Mouse (Mus musculus): ENCODE results near the gene Prkcd. TPM values are rescaled to one million over a fixed set of nuclear protein-coding genes. Genes with fewer than 3 reads are reported as not detected.

The Prkcd gene
- polyA plus RNA-seq, 1 experiment: 80.6 TPM

DNA sequence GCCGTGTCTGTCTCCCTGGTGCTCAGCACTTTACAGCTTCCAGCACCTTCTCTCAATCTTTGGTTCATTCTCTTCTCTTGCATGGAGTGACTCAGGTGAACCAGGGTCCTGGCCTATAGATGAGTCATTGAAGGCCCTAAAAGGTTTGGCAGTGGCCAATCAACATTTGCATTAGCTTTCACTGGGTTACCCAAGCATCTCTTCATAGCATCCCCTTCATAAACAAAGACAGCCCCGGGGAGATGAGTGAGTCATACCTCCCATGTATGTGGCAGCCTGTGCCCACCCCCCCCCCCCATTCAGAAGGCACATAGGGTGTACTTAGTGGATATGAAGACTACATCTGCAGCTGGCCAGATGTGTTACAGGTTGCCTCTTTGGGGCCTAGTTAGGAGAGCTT lies 69.4 kb downstream of the Prkcd start:
- DNase-seq: no peak
- WGBS: 87% methylated on average over 2 of the region's 2 CpGs
- Histone ChIP-seq H3K4me3 (ENCODE audit: insufficient read depth, low read depth, low read length) (no peak overlapping the region), H3K27me3 (replicated peaks; ENCODE audit: control insufficient read depth, insufficient read depth, low read length) (no peaks in the 10 kb centered on the region), H3K36me3 (ENCODE audit: control insufficient read depth, insufficient read depth, low read length) (no peaks in the 10 kb centered on the region), H3K4me1 (ENCODE audit: control insufficient read depth, insufficient read depth, low read length) (peaks cover 21% of the 10 kb centered on the region), H3K27ac (ENCODE audit: insufficient read depth, low read depth, low read length) (no peak overlapping the region)
- no peak for TF ChIP-seq POLR2A (IDR thresholded peaks at IDR 0.05; ENCODE audit: low read depth, low read length)
- no peak for TF ChIP-seq CTCF (conservative IDR thresholded peaks at IDR 0.05; ENCODE audit: insufficient read depth, insufficient read length, low read depth, low read length)

DNA sequence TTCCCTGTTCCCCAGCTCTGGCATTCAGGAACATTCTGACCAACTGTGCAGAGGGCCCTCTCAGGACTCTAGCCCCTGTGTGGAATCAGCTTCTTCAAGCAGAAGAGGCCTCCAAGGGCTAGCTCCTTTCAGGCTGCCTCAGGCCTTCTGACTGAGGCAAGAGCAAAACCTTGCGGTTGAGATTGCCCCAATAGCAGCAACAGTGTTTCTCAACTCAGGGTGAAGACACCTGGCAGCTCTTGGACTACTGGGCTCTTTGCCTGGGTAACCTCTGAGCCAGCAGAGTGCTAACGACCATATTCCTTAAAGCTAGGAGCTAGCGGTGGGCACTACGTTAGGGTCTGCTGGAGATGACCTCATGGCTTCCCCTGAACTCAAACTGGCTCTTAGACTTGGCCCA lies 72.8 kb downstream of the Prkcd start:
- no peaks in the 10 kb centered on the region for H3K36me3 ChIP-seq (ENCODE audit: control insufficient read depth, insufficient read depth, low read length)
- peak; percentile 47 for DNase-seq
- no peak overlapping the region for H3K27ac ChIP-seq (ENCODE audit: insufficient read depth, low read depth, low read length)
- 53% methylated on average over 4 of the region's 4 CpGs for WGBS
- H3K27me3 ChIP-seq (replicated peaks; ENCODE audit: control insufficient read depth, insufficient read depth, low read length): no peaks in the 10 kb centered on the region
- H3K4me3 ChIP-seq (ENCODE audit: insufficient read depth, low read depth, low read length): no peak overlapping the region
- no peak for TF ChIP-seq POLR2A (IDR thresholded peaks at IDR 0.05; ENCODE audit: low read depth, low read length)
- TF ChIP-seq CTCF (conservative IDR thresholded peaks at IDR 0.05; ENCODE audit: insufficient read depth, insufficient read length, low read depth, low read length): no peak
- peaks cover 26% of the 10 kb centered on the region for H3K4me1 ChIP-seq (ENCODE audit: control insufficient read depth, insufficient read depth, low read length)

DNA sequence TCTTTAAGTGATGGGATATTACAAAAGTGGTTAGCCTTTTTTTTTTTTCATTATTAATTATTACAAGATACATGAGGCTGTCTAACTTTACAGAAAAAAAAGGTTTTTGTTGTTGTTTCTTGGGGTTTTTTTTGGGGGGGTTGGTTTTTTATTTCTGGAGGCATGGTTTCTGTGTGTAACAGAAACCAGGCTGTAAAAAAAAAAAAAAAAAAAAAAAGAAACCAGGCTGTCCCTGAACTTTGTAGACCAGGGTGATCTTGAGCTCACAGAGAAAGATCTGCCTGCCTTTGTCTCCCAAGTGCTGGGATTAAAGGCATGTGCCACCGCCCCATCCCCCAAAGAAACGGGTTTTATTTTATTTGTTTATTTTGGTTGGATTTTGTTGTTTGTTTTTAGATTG lies 74.0 kb downstream of the Prkcd start:
- Histone ChIP-seq H3K4me3 (ENCODE audit: insufficient read depth, low read depth, low read length) (no peak overlapping the region), H3K36me3 (ENCODE audit: control insufficient read depth, insufficient read depth, low read length) (no peaks in the 10 kb centered on the region), H3K27ac (ENCODE audit: insufficient read depth, low read depth, low read length) (no peak overlapping the region), H3K27me3 (replicated peaks; ENCODE audit: control insufficient read depth, insufficient read depth, low read length) (no peaks in the 10 kb centered on the region), H3K4me1 (ENCODE audit: control insufficient read depth, insufficient read depth, low read length) (peaks cover 25% of the 10 kb centered on the region)
- no peak for DNase-seq
- TF ChIP-seq POLR2A (IDR thresholded peaks at IDR 0.05; ENCODE audit: low read depth, low read length): no peak
- no peak for TF ChIP-seq CTCF (conservative IDR thresholded peaks at IDR 0.05; ENCODE audit: insufficient read depth, insufficient read length, low read depth, low read length)
- 95% methylated on average over 2 of the region's 2 CpGs for WGBS

DNA sequence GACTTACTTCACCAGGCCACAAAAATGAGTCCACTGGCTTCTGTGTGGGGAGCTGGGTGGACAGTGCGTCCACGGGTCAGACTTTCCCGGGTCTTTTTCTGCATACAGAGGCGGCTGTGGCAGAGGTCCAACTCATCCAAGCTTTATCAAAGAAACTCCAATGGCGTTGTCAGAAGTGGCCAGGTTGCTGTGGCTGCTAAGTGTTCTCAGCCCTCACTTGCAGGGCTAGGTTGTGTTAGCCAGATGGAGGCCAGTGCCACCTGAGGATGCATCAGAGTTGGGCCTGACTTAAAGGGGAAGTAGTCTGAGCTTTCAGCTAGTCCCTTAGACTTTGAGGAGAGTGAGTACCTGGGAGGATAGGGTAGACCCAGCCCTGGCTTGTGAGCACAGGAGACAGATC lies 74.5 kb downstream of the Prkcd start:
- WGBS: 42% methylated on average over 5 of the region's 5 CpGs
- no peak overlapping the region for H3K27ac ChIP-seq (ENCODE audit: insufficient read depth, low read depth, low read length)
- no peaks in the 10 kb centered on the region for H3K36me3 ChIP-seq (ENCODE audit: control insufficient read depth, insufficient read depth, low read length)
- no peak for TF ChIP-seq POLR2A (IDR thresholded peaks at IDR 0.05; ENCODE audit: low read depth, low read length)
- DNase-seq: no peak
- H3K27me3 ChIP-seq (replicated peaks; ENCODE audit: control insufficient read depth, insufficient read depth, low read length): no peaks in the 10 kb centered on the region
- H3K4me3 ChIP-seq (ENCODE audit: insufficient read depth, low read depth, low read length): no peak overlapping the region
- H3K4me1 ChIP-seq (ENCODE audit: control insufficient read depth, insufficient read depth, low read length): peaks cover 25% of the 10 kb centered on the region

DNA sequence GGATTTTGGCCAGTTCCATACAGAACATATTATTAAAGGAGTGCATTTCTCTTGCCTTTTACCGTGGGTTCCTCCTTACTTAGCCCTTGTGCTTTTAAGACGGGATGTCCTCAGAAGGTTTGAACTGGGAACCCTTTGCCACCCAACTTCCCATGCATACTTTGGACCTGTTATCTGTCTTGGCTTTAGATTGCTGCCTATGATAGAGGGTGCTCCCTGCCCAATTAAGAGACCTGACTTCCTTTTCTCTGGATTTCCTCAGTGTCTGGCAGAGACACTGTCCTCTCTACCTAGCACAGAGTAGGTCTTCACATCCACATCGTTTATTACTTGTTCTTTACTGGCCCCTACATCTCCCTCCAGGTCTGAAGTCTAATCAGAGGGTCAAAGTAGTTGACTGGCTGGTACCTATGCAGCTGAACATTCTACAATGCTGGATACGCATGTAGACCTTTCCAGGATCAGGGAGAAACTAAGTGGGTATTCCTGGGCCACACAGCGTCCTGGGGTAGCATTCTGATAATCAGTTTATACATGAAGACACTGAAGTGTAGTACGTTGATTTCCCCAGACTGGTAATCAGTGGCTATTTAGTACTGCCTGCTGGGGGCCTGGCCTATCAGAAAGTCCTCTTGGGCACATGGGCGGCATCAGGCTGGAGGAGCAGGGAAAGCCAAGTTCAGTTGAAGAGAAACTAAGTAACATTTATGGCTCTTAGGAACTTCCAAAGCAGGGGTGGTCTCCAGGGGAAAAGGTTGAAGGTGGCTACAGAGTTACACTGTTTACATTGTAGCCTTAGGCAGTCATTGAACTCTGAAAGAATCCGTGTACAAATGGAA lies 75.6 kb downstream of the Prkcd start:
- H3K27ac ChIP-seq (ENCODE audit: insufficient read depth, low read depth, low read length): no peak overlapping the region
- TF ChIP-seq CTCF (conservative IDR thresholded peaks at IDR 0.05; ENCODE audit: insufficient read depth, insufficient read length, low read depth, low read length): no peak
- no peak for TF ChIP-seq POLR2A (IDR thresholded peaks at IDR 0.05; ENCODE audit: low read depth, low read length)
- peak overlapping the region; percentile 72 for H3K4me3 ChIP-seq (ENCODE audit: insufficient read depth, low read depth, low read length)
- H3K36me3 ChIP-seq (ENCODE audit: control insufficient read depth, insufficient read depth, low read length): no peaks in the 10 kb centered on the region
- H3K27me3 ChIP-seq (replicated peaks; ENCODE audit: control insufficient read depth, insufficient read depth, low read length): no peaks in the 10 kb centered on the region
- peaks cover 25% of the 10 kb centered on the region for H3K4me1 ChIP-seq (ENCODE audit: control insufficient read depth, insufficient read depth, low read length)
- WGBS: 45% methylated on average over 8 of the region's 8 CpGs
- no peak for DNase-seq

DNA sequence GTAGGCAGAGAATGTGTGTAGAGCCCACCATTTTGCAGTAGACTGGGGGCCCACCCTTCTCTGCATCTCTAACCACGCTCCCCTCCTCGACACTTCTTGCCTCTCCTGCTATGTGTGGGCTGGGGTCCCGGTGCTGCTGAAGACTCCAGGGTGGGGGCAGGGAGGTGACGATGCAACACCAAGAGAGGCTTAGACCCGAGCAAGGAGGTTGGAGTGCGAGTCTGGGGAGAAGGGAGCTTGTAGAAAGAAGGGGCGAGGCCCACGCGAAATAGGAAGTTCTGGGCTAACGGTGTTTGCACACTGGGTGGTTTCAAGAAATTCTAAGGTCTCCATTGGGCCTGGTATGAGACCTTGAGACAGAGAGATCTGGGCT lies 76.2 kb downstream of the Prkcd start:
- Histone ChIP-seq H3K27ac (ENCODE audit: insufficient read depth, low read depth, low read length) (no peak overlapping the region), H3K36me3 (ENCODE audit: control insufficient read depth, insufficient read depth, low read length) (no peaks in the 10 kb centered on the region), H3K4me1 (ENCODE audit: control insufficient read depth, insufficient read depth, low read length) (peaks cover 25% of the 10 kb centered on the region), H3K27me3 (replicated peaks; ENCODE audit: control insufficient read depth, insufficient read depth, low read length) (no peaks in the 10 kb centered on the region), H3K4me3 (ENCODE audit: insufficient read depth, low read depth, low read length) (peak overlapping the region; percentile 72)
- TF ChIP-seq CTCF (conservative IDR thresholded peaks at IDR 0.05; ENCODE audit: insufficient read depth, insufficient read length, low read depth, low read length) (no peak), POLR2A (IDR thresholded peaks at IDR 0.05; ENCODE audit: low read depth, low read length) (no peak)
- WGBS: 7% methylated on average over 10 of the region's 10 CpGs
- DNase-seq: no peak

DNA sequence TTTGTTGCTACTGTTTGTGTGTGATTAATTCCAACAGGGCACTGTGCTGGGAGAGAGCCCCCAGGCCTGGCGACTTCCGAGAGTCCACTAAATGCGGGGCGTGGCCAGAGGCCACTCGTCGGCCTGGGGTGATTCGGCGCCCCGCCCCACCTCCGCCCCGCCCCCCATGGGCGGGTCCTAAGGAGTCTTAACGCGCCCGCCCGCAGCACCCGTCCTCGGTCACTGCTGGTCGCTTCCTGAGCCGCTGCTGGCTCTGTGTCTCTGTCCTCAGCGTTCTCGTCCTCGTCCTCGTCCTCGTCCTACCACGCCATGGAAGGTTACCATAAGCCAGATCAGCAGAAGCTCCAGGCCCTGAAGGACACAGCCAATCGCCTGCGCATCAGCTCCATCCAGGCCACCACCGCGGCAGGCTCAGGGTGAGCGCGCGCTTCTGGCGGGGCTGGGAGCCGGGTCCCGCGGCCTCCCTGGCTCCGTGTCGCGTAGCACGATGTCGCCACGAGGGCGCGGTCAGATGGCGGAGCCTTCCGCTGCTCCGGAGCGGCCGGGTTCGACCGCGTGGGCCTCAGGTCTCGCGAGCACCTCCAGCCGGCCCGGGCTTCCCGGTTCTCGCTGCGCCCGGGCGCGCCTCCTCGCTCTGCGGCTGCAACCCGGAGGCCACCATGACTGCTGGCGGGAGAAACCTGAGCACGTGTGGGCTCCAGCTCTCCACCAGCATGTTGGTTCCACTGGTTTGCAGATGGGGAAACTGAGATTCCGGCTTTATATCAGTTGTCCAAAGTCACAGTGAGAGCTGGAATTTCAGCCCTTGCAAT lies 76.8 kb downstream of the Prkcd start:
- WGBS: under 1% methylated on average over 69 of the region's 69 CpGs
- no peaks in the 10 kb centered on the region for H3K27me3 ChIP-seq (replicated peaks; ENCODE audit: control insufficient read depth, insufficient read depth, low read length)
- H3K4me3 ChIP-seq (ENCODE audit: insufficient read depth, low read depth, low read length): peak overlapping the region; percentile 72
- H3K36me3 ChIP-seq (ENCODE audit: control insufficient read depth, insufficient read depth, low read length): no peaks in the 10 kb centered on the region
- H3K27ac ChIP-seq (ENCODE audit: insufficient read depth, low read depth, low read length): peak overlapping the region; percentile 95
- H3K4me1 ChIP-seq (ENCODE audit: control insufficient read depth, insufficient read depth, low read length): peaks cover 25% of the 10 kb centered on the region
- peak; percentile 98 for DNase-seq
- TF ChIP-seq CTCF (conservative IDR thresholded peaks at IDR 0.05; ENCODE audit: insufficient read depth, insufficient read length, low read depth, low read length) (no peak), POLR2A (IDR thresholded peaks at IDR 0.05; ENCODE audit: low read depth, low read length) (peak; percentile 94)

Measured in kidney, adult 2 months (tissue).